Mouse (Mus musculus) frontal cortex, postnatal 14 days (tissue): ENCODE data around the gene Abcc12.

ENCODE experiments used
- DNase-seq, 2 experiments: peaks; one replicate each; pipeline ENCODE4 v3.0.0; 2022; ENCODE audit warnings: low spot score in 2 of 2

Gene Abcc12

DNA sequence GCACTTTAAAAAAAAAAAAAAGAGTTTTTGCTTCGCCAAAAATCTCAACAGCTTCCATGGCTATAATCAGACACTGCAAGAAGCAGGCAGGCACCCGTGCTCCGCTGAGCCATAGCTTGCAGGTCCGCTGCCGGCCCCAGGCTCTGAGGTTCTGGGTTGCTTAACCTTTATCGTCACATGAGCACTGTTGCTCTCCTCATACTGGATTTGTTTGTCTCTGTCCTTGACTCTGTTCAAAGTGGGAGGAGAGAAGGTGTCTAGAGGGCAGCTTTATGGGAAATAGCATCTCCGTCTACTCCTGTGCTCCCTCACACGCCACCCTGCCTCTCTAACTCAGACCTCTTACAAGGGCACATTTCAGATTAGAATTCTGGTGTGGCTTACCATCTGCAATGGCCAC lies 1.8 kb downstream of the Abcc12 start:
- no peak for DNase-seq

DNA sequence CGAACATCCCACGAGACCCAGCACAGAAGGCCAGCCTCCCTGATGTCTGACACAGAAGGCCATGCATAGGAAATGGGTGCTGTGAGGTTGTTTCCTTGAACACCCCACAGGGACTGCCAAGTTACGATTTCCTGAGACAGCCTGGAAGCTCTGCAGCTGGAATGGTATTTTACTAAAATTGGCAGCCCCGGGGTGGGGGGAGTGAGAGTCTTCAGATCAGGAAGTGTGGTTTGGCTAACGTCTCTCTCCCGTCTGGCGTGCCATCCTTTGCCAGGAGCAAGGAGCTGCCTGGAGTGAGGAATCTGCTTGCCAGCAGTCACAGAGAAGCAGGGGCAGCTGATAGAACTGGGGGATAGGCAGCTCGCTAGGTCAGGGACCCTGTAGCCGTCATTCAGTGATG lies 2.4 kb downstream of the Abcc12 start:
- DNase-seq = peak; percentile 51 to 67

DNA sequence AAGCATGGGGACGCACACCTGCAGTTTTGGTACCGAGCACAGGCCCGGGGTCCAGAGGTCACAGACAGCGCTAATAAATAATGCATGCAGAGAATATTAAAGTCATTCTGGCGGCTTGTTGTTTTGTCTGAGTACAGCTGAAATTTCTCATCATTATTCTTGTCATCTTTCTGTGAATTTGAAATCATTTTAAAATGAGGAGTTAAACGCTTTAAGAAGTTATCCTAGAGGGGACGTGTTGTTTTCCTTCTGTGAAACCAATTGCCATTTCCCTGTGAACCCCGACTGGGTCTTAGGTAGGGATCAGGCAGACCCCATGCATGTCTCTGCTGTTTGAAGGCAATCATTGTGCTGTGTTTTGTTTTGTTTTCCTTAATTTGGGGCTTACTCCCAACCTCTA lies 2.9 kb downstream of the Abcc12 start:
- no peak for DNase-seq

DNA sequence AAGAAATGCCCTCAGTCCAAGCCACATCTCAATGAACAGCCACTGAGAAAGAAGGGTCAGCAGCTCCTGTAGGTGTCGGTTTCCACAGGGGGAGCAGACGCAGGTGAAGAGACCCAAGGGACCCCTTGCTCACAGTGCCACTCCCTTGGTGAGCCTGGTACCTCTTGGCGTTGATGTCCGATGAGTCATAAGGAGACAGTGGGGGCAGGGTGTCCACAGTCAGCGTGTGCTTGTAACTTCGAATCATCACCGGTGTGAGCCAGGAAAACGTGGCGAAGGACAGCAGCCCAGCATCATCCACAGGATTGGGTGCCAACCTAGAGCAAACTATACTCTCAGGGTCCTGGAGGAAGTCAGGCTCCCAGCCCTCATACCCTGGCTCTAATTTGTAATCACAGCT lies 16.8 kb downstream of the Abcc12 start:
- no peak for DNase-seq

DNA sequence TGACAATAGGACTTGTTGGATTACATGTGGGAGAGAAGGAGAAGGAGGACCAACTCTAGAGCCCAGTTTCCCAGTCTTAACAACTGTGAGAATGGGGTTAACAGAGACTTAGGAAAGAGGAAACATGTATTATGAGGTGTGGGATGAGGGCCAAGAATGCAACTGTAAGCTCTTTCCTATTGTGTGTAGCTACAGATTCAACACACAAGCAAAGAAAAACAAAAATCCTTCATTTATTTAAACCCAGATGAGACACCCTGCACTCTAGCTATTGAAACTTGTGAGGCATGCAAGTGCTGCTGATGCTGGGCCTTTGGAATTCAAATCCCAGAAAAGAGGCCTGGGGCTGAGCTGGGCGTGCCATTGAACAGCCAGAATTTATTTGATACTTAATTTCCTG lies 18.7 kb downstream of the Abcc12 start:
- no peak for DNase-seq

DNA sequence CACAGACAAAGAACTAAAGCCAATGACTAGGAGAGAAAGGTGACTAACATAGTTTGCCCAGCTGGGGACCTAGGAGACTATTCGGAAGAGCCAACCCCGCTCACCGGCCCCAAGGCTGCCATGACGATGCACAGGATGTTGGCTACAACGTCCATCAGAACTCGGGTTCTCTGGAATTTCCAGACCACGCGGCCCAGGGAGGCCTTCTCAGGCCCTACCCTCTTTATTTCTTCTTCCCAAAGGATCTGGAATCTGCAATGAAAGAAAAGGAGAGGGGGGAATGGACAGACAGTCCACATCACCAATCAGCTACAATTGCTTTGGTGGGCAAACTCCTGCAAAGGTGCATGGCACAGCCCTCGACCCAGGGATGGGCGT lies 19.8 kb downstream of the Abcc12 start:
- no peak for DNase-seq

DNA sequence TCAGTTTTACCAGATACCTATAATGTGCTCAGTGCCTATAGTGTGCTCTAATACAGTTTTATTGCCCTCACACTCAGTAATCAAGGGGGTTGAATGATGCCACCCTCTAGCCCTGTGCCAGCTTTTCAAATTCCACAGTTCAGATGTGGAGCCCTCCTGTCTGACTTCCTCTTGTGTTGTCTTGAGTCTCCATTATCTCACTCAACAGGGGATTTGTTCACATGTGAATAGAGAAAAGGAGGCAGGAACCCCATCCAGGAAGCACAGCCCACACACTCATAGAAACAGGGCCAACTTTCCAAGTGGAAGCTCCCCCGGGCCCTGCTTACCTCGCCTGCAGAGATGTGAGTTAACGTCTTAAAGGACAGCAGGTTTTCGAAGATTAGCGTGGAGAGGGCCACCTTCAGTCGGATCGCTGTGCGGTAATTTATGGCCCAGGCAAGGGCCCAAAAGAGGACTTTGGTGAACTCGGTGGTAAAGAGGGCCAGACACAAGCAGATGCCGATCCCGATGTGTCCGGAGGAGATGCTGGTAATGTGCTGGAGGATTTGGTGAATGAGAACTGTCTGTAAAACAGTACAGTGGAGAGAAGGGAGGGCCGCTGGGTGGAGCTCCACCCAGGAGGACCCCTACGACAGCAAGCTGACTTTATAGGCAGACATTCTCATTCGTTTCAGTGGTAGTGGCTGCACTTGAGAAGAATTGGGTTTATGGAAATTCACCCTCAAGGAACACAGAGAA lies 20.4 kb downstream of the Abcc12 start:
- no peak for DNase-seq

DNA sequence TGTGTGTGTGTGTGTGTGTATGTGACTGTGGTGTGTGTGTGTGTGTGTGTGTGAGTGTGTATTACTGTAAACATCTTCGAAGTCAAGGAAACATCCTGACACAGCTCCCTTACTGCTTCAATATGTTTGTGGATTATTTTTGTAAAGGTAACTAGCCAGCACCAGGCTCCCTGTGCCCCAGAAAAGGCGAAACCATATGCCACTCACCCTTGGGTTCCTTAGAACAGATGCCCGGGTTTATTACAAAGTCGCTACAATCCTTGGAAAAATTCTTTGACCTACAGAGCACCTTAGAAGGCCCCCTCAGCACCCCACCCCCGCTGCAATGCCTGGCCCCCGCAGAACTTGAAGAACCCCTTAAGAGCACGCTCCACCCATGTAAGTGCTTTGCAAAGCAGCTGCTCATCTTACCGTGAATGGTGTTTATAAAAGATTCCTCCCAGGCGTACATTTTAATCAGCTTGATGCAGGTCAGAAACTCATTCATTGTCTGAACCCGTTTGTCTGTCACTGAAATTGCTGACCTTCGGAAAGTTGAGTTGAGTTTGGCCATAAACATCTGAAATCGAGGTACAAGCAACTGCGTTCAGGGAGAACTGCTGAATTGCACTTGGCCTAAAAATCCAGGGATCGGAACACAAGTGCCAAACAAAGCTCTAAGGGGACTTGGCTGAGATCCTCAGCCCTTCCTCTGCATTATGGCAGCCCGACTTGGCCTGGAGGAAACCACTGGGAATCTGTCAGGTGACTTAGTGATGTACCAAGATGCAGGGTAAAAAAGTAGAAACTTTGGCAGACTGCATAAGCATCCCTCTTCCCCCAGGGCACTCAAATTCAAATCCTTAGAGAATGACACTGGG lies 23.1 kb downstream of the Abcc12 start:
- no peak for DNase-seq

DNA sequence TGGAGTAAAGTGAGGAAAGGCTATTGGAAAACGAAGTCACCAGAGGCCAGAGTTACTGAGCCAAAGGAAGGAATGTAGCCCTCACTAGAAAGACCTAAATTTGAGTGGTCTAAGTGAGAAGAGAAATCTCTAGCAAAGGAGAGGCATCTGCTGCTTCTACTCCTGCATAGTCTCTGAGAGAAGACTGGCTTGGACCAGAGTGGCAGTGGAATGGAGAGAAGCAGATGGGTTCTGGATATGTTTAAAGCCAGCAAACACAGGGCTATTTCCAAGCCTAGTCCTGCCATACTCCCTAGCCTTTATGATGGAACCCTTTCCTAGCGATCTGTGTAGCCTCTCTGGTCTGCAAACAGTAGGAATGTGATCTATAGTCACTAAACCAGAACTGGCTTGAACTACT lies 24.9 kb downstream of the Abcc12 start:
- DNase-seq = no peak

DNA sequence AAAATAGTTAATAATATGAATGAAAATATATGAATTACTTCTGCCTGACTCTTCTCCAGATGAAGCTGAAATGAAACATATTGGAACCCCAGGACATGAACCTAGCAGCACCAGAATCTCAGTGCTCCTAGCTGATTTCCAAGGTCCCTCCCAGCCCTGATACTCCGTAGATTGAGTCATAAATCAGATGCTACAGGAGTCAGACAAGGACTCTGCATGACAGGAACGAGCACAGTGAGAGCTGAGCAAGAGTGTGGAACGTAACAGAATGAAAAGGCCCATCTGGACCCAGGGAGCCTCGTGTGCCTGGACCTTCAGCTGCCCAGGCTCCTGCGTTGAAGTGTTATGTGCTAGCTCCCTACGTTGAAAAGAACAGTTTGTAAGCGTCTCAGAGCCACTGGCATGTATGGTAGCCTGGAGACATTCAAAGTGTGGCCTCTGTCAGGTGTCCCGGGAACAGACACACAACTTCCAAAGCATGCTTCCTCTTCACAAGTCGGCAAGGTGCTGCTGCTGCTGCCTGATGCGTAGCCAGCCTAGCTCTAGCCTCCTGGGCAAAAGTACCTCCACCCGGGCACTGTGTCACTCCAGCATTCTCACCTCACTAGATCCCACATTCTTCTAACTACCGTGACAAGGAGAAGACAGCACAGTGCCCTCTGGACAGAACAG lies 26.1 kb downstream of the Abcc12 start:
- no peak for DNase-seq

DNA sequence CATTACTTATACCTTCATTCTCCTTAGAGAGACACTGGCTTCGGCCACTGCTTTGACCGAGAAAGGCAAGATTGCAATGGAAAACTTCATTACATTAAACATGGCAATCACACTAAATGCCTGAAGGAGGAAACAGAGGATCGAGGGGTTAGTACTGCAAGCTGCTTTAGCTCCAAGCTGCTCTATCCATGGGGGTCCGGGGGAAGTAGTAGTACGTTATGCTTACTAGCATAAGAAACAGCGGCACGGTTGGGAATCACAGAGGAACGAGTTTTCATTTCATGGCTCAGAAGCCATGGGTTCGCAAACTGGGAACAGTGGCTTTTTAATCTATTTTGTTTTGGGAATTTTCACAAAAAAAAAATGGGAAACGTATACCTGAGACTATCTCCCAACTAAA lies 30.0 kb downstream of the Abcc12 start:
- no peak for DNase-seq

DNA sequence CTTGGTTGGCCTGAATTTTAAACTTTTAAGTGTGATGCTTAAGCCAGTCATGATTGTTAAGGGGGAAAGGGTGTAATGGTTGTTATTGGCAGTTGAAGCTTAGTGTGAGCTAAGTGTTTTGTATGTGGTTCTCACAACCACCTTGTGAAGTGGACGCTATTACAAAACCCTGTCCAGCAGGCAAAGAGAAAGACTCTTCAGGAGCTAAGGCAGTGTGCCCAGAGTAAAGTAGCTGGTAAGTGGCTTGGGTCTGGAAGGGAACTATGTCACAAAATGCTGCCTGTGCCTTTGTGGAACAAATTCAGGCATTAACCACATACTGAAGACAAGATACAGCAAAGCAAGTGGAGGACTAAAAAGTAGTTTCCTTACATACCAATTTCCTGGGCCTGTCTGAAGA lies 34.5 kb downstream of the Abcc12 start:
- DNase-seq = no peak

DNA sequence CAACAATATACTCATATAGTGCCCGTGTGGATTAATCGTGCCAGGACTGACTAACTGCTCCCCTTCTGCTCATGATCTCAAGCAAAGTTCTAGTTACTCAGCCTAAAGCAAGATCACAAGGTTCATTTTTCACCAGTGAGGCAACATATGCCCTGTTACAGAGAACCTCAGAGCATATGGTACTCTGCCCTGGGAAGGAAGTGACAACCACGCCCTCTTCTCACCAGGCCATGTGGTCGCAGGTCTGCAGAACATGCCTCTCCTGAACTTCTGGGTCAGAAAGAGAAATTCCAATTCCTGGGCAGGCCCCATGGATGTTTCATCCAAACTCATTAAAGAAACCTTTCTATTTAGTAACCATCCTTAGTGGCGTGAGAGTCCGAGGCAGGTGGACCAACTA lies 39.6 kb downstream of the Abcc12 start:
- DNase-seq = no peak

DNA sequence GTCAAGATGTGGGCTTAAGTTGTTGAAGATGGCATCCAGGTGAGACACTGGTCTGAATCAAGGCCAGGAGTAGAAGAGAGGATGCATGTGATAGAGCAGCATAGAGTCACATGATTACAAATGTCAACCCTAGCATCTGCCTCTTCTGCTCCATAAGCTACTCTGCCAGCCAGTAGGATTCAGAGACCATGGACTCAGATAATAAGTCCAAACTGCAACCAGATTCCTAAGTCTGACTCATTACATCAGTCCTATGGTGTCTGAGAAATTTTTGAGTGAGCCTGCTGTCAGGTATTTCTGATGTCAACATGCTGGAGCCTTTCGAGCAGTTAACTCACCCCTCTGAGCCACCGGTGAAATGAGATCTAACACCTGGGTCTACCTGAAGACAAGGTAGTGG lies 40.1 kb downstream of the Abcc12 start:
- DNase-seq = no peak

DNA sequence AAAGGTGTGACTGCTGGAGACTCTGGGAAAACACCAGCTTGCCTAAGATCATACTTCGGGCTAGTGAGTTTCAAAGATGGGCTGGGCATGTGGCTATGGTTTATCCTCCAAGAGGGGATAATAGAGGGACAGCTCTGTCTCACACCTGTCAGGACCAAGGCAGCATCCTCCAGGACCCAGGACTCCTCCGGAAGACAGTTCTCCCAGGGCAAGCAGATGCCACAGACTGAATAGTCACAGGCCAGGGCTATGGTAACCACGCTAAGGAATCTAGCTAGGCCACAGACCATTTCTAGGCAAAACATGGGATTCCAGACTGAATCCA lies 43.9 kb downstream of the Abcc12 start:
- no peak for DNase-seq

DNA sequence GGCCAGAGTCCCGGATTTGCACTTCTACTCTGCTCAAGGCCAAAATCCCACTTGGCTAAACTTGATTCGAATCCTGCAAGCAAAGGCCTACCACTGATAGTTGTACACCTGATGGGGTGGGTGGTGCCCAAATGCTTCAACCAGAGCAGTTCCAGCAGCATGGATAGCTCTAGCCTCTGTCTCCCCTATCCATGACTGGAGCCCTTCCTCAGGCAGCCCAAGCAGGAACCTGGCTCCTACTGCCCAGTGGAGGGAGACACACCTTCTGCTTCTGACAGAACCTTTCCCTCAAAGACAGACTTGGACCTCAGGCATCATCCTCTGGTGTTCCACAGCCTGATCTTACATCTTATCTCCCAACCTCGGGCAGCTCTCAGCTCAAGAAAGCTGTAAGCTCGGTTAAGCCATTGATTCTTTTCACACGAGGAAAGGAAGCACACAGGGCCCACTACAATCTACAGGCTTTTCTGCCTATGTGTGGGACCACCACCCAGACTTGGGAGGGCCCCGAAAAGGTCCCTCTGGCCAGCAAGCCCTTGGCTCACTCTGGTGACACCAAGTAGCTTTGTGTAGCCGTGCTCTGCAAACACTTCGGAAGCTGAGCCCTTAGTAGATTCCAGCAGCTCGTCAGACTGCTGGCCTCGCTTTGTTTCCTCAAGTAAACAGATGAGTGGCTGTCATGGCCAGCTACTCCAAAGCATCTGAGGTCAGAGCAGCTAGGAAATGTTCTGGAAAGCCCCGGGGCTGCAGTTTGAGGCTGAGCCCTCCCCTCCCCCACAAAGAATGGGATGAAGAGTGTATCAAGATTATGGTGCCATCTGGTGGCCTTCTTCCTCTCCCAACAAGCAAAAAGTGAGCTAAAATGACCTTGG lies 44.5 kb downstream of the Abcc12 start:
- peak; percentile 63 to 70 for DNase-seq

DNA sequence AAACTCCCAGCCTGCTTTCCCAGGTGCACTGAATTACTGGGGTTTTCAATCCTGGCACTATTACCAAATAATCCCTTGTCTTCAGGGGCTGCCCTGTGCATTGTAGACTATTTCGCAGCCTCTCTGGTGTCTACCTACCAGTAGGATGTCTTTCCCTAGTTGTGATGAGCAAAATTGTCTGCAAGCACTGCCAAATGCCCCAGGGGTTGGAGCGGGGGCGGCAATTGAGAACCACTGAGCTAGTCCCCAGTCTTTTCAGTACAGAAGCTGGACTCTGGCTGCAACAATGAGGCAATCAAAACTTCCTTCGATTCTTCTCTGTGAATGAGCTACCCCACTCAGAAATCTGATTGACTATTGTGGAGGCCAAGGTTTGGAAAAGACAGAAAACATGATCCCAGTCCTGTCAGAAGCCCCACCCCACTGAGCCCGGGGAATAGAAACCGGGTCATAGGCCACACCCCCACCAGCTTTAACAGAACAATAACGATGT lies 45.4 kb downstream of the Abcc12 start:
- DNase-seq = no peak

DNA sequence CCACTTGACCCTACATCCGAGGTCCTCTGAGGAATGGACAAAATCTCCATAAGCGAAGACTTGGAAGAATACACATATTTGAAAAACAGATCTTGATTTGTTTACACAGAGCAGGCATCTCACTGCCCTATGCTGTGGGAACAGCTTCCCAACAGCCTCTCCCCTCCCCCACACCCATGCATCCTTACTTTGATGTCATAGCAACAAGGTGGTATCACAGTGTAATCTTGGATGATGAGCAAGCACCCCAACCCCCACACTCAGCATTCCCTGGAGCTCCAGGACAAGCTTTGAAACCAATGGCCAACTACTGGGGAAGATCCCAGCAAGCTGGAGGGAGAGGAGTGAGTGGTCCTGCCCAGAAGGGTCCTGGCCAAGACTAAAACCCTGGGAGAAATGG lies 50.8 kb downstream of the Abcc12 start:
- no peak for DNase-seq

DNA sequence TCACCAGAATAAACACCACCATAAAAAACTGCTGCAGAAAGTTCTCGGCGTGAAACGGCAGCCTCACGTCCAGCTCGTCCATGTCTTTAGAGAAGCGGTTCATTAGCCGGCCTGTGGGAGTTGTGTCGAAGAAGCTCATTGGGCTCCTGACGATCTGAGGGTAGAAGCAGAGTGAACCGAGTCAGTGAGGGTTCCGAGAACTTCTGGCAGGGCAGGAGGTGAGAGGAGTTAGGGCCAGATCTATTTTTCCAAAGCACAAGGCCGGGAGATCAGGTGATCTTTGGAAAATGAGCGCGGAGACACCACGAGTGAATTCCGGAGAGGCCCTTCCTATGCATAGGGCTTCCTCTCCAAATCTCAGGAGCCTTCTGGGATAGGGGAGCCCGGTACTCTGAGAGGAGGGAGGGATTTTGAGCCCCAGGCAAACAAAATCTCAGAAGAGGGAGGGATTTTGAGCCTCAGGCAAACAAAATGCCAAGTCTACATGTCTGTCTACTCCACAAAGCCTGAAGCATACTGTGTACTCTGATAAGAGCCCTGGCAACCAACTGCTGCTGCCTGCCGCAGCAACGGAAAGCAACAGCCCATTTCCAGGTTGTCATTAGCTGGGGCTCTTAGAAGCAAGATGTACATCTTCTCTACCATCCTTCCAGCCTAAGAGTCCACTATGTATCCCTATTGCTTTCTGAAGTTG lies 53.0 kb downstream of the Abcc12 start:
- no peak for DNase-seq

DNA sequence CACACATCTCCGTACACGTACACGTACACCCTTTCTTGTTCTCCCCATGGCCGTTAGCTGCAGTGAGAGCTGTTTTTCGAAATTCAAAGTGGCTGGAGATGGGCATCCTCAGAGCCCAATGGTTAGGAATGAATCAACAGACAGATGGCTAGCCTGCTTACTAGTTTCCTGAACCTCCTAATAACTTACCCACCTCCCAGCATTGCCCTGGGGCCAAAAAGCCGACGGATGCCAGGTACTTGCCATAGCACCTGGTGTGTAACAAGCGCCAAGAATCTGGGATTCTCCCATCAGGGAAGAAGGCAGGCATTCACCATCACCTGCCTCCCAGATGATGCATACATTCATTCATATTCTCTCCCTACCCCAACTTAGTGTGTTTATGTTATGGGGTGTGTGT lies 53.7 kb downstream of the Abcc12 start:
- no peak for DNase-seq

DNA sequence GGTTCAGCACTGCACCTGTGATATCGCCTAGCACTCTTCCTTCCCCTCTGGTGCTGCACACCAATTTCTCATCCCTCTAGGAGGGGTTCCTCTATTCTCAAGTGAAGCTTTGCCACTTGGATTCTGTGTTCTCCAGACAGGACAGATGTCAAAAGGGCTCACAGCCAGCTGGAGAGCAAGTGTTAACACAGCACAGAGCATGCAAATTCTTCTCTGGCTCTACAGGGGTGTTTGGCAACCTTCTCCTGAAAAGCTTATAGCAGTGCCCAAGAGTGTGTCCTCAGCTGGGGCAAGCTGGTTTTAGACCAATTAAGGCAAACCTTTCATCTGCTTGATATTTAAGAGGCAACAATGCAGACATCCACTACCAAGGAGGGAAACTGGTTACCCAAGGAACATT lies 66.3 kb downstream of the Abcc12 start:
- DNase-seq = no peak
